Mouse (Mus musculus) forelimb bud, embryonic 11.5 days (tissue): ENCODE results near the gene Cux2.

Experiments
- DNase-seq: peaks from one replicate; pipeline ENCODE4 v3.0.0-alpha.2; 2012; ENCODE audit warnings: low read depth, low spot score

Gene Cux2

GRCm38 (mm10) chr5:121820161-121820560 is 229.7 kb downstream of the Cux2 start:
- DNase-seq, result no peak

DNA sequence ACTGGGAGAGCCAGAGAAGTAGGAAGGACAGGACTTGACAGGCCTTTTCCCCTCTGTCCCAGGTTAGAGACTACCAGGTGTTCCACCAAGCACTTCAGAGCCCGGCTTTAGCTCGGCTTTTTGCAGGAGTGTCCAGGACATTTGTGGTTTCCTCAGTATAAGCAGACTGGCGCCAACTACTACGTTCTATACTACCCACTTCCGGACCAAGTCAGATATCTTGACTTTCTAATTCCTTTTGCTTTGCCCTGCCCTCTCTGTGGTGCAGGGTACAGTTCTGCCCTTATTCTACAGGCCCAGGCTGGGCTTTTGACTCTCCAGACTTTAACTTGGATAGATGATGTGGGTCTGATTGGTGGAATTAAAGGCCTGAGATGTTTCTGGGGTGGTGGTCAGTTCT is 230.3 kb downstream of the Cux2 start:
- no peak for DNase-seq

DNA sequence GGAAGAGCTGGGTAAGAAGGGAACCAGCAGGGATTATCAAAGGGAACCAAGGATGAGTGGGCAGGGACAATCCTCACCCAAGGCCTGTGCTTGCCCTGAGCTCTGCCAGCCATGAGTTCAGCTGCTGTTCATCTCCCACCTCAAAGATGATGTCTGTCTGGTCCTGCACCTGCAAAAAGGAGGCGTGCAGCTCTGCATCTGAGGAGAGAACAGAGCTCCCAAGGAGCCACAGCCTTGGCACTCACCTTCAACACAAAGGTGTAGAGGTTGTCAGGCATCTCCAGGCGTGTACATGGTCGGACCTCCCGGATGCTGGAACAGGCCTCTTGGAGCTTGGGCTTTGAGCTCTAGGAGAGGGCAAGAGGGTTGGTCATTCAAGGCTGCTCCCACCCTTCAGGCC is 231.0 kb downstream of the Cux2 start:
- no peak for DNase-seq

DNA sequence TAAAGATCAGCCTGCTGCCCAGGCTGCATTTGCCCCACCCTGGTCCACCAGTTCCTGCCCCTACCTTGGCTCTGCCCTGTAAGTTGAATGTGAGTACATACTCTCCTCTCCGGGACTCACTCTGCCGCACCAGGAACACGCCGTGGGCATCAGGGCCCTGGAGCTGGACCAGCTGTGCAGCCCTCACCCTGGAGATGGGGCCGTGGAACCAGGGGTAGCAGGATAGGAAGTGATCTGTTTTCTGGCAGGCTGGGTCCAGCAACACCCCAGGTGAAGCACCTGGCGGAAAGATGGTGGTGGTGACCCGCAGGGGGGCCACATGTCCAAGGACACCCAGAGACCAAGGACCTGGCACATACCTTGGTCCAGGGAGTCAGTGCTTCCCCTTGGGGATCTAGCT is 231.5 kb downstream of the Cux2 start:
- no peak for DNase-seq

GRCm38 (mm10) chr5:121817551-121817950 is 232.4 kb downstream of the Cux2 start:
- DNase-seq, result no peak

- DNase-seq, result no peak
Measured at GRCm38 (mm10) chr5:121816611-121817010, 233.3 kb downstream of the Cux2 start.

GRCm38 (mm10) chr5:121815867-121816380 is 234.0 kb downstream of the Cux2 start:
- DNase-seq, result no peak

GRCm38 (mm10) chr5:121815067-121815466 is 234.8 kb downstream of the Cux2 start:
- peak; percentile 67 for DNase-seq

DNA sequence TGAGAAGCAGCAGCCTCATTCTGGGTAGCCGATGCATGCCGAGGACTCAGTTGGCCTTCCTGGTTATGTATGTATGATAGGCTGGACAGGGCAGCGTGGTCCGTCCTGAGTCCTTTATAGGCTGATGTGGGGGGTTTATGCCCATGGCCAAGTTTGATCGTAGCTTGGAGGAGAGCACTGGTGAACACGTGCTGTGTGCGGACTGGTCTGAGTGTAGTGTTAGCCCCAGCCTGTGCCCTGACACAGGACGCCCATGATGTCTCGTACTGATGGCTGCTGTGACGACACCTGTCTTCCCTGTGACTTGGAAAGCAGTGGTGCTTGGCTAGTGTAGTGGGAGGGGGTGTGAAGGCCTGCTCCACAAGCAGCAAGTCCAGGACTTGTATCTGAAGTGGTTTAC is 236.2 kb downstream of the Cux2 start:
- DNase-seq, result no peak

- no peak for DNase-seq
Measured at GRCm38 (mm10) chr5:121812526-121813243, 237.2 kb downstream of the Cux2 start.

GRCm38 (mm10) chr5:121811485-121811931 is 238.4 kb downstream of the Cux2 start:
- DNase-seq, result no peak

- no peak for DNase-seq
Measured at GRCm38 (mm10) chr5:121810331-121811151, 239.4 kb downstream of the Cux2 start.

GRCm38 (mm10) chr5:121809667-121810224 is 240.2 kb downstream of the Cux2 start:
- DNase-seq, result no peak

DNA sequence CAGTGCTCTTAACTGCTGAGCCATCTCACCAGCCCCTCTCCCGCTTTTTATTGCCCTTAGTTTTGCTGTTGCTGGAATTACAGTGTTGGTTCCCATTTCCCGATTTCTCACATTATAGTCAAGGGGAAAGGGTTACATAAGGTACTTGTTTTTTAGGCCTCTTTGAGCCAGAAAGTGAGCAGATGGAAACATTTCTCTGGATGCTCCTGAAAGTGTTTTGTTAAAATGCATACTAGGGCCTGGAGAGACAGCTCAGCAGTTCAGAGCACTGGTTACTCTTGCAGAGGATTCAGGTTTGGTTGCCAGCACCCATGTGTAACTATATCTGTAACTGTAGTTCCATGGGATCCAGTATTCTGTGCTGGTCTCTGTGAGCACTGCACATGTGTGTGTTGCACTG is 241.7 kb downstream of the Cux2 start:
- DNase-seq, result no peak

DNA sequence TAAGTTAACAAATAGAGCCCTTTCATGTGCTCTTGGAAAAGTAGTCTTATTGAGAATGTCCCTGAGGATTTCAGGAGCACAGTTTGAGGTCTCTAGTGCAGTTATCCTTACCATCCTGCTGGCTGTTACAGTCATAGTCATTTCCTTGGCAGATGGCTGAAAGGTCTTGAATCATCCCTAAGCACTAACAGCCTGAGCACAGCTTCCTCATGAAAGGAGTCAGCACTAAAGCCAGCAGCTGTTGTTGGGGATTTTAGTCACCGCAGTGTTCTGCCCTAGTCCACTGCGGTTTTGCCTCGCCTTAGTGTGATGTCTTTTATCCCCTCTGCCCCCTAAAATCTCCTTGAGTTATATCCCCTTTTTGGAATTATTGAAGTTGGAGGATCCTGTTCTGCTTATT is 242.7 kb downstream of the Cux2 start:
- DNase-seq, result no peak
